Mouse (Mus musculus): Measurements from ENCODE around the gene Gng2. TPM values are rescaled to one million over a fixed set of nuclear protein-coding genes. Genes with fewer than 3 reads are reported as not detected.

Gng2 gene
- polyA plus RNA-seq, 1 experiment from 2014 or later = 393 TPM

DNA sequence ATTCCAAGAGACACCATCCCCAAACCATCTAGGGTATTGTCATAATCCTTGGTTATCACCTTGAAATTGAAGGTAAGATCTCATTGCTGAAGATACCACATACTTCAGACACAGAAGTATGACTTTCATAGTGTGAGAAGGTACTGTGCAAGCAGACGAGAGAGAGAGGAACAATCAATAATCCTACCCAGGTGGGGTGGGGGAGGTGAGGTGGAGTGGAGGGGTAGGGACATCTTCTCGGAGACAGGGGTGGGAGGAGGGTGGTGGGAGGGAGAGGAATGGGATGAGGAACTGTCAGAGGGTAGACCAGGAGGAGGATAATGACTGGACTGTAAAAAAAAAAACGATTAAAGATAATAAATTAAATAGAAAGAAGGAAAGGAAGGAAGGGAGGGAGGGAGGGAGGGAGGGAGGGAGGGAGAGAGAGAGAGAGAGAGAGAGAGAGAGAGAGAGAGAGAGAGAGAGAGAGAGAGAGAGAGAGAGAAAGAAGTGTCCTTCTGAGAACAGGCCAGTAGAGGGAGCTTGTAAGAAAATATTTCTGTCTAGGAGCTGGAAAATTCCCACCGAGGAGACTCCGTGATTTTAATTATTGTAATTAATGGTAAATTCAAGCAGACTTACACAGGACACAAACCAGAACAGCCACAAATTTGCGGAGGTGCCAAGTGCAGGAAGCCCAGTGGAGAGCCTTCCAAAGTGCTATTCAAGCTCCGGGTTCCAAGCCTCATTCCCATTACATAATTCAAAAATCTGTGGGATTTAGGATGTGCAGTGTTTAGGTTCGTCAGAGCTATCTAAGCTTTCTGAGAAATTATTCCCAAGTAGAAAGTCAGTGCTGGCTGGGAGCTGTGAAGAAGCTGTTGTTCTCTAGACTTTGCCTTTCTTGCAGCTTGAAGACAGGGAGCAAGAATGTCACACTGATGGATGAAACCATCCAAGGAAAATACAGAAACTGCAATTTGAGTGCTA is 118.3 kb downstream of the Gng2 start:
- no peaks in the 10 kb centered on the region for H3K36me3 ChIP-seq (replicated peaks; ENCODE audit: control insufficient read depth, insufficient read depth)
- H3K4me3 ChIP-seq (replicated peaks; ENCODE audit: low read length) = no peak overlapping the region
- 52% methylated on average over 8 of the region's 8 CpGs for WGBS
- H3K9me3 ChIP-seq (ENCODE audit: control insufficient read depth, low read length) = no peaks in the 10 kb centered on the region
- DNase-seq (ENCODE audit: low spot score) = peak; percentile 64
- no peak overlapping the region for H3K4me2 ChIP-seq (replicated peaks)
- no peaks in the 10 kb centered on the region for H3K27me3 ChIP-seq (ENCODE audit: control insufficient read depth, insufficient read depth, low read length)
- no peak for ATAC-seq (ENCODE audit: low FRiP score)
- no peaks in the 10 kb centered on the region for H3K4me1 ChIP-seq (replicated peaks; ENCODE audit: control insufficient read depth, insufficient read depth, low read length)
- no peak overlapping the region for H3K9ac ChIP-seq
- no peak overlapping the region for H3K27ac ChIP-seq

DNA sequence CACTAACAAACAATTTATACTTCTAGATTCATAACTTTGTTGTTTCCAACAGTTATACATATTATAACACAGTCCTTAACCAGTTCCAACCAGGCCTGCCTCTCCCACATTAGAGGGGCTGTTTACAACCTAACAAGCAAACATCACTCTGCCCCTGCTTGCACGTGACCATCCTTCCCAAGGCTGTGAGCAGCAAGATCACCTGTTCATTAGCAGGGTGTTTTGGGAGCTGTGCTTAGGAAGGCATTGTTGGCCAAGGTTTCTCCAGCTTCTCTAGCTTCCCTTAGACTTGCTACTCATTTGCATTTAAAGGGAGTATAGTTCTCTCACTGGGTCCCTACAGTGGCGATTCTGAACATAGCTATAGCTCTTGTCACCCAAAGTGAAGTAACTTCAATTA is 119.1 kb downstream of the Gng2 start:
- Histone ChIP-seq H3K4me2 (replicated peaks) (no peak overlapping the region), H3K36me3 (replicated peaks; ENCODE audit: control insufficient read depth, insufficient read depth) (no peaks in the 10 kb centered on the region), H3K27ac (no peak overlapping the region), H3K9me3 (ENCODE audit: control insufficient read depth, low read length) (no peaks in the 10 kb centered on the region), H3K9ac (no peak overlapping the region), H3K4me1 (replicated peaks; ENCODE audit: control insufficient read depth, insufficient read depth, low read length) (no peaks in the 10 kb centered on the region), H3K4me3 (replicated peaks; ENCODE audit: low read length) (no peak overlapping the region), H3K27me3 (ENCODE audit: control insufficient read depth, insufficient read depth, low read length) (no peaks in the 10 kb centered on the region)
- DNase-seq (ENCODE audit: low spot score) (no peak), ATAC-seq (ENCODE audit: low FRiP score) (no peak)
- WGBS = 84% methylated on average over 2 of the region's 2 CpGs

DNA sequence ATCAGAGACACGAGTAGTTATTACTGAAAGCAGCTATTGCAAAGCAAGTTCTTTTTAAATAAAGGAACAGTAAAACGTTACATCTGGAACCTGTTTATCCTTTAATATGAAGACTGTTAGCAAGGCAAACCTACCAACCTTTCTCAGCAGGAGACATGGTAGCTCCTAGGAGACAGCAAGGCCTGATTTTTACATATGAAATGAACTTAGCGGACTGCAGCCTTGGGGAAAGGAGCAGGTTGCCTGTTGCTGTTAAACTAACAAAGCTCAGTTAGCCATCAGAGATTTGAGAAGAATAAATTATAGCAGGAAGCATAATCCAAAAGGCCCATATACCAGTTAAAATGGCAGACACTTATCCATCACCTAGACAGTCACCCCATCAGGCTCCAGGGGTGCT is 124.0 kb downstream of the Gng2 start:
- Histone ChIP-seq H3K9me3 (ENCODE audit: control insufficient read depth, low read length) (no peaks in the 10 kb centered on the region), H3K4me1 (replicated peaks; ENCODE audit: control insufficient read depth, insufficient read depth, low read length) (no peaks in the 10 kb centered on the region), H3K9ac (no peak overlapping the region), H3K4me3 (replicated peaks; ENCODE audit: low read length) (no peak overlapping the region), H3K4me2 (replicated peaks) (no peak overlapping the region), H3K27me3 (ENCODE audit: control insufficient read depth, insufficient read depth, low read length) (no peaks in the 10 kb centered on the region), H3K27ac (no peak overlapping the region), H3K36me3 (replicated peaks; ENCODE audit: control insufficient read depth, insufficient read depth) (no peaks in the 10 kb centered on the region)
- no peak for DNase-seq (ENCODE audit: low spot score)
- no peak for ATAC-seq (ENCODE audit: low FRiP score)
- 42% methylated on average over 3 of the region's 3 CpGs for WGBS

- Histone ChIP-seq H3K4me3 (replicated peaks; ENCODE audit: low read length) (no peak overlapping the region; the same call in 1 of the 2 replicates), H3K36me3 (replicated peaks; ENCODE audit: control insufficient read depth, insufficient read depth) (no peaks in the 10 kb centered on the region), H3K27me3 (ENCODE audit: control insufficient read depth, insufficient read depth, low read length) (no peaks in the 10 kb centered on the region), H3K4me1 (replicated peaks; ENCODE audit: control insufficient read depth, insufficient read depth, low read length) (no peaks in the 10 kb centered on the region), H3K4me2 (replicated peaks) (peak overlapping the region; percentile 46), H3K27ac (no peak overlapping the region), H3K9ac (peak overlapping the region; percentile 44), H3K9me3 (ENCODE audit: control insufficient read depth, low read length) (no peaks in the 10 kb centered on the region)
- 25% methylated on average over 15 of the region's 15 CpGs for WGBS
- ATAC-seq (ENCODE audit: low FRiP score) (peak; percentile 83), DNase-seq (ENCODE audit: low spot score) (peak; percentile 83)
These were observed 137.7 kb downstream of the Gng2 start for GRCm38 (mm10) chr14:19839600-19840332.

- no peak overlapping the region for H3K4me3 ChIP-seq (replicated peaks; ENCODE audit: low read length)
- no peak overlapping the region for H3K27ac ChIP-seq
- WGBS = 90% methylated on average over 3 of the region's 3 CpGs
- DNase-seq (ENCODE audit: low spot score) = no peak
- no peak overlapping the region for H3K4me2 ChIP-seq (replicated peaks)
- H3K4me1 ChIP-seq (replicated peaks; ENCODE audit: control insufficient read depth, insufficient read depth, low read length) = no peaks in the 10 kb centered on the region
- H3K36me3 ChIP-seq (replicated peaks; ENCODE audit: control insufficient read depth, insufficient read depth) = no peaks in the 10 kb centered on the region
- H3K27me3 ChIP-seq (ENCODE audit: control insufficient read depth, insufficient read depth, low read length) = no peaks in the 10 kb centered on the region
- no peak for ATAC-seq (ENCODE audit: low FRiP score)
- H3K9ac ChIP-seq = no peak overlapping the region
- no peaks in the 10 kb centered on the region for H3K9me3 ChIP-seq (ENCODE audit: control insufficient read depth, low read length)
These were observed 141.1 kb downstream of the Gng2 start for GRCm38 (mm10) chr14:19836289-19836688.

DNA sequence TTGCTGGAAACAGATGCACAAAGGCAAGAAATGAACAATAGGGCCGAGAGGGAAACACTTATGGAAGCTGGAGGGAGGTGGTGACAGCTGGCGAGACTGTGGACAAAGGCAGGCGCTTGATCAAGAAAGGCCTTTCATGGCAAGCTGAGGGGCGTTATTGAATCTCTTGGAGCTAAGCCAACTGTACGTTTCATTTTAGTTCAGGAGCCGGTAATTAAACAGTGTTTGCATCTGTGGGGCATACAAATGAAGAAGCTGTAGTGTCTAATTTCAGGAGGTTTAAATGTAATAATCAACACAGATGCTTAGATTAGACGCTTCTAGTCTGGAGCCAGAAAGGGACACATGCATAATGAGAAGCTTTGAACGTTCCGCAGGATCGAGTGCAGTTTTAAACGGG is 151.9 kb downstream of the Gng2 start:
- Histone ChIP-seq H3K9me3 (ENCODE audit: control insufficient read depth, low read length) (no peaks in the 10 kb centered on the region), H3K27me3 (ENCODE audit: control insufficient read depth, insufficient read depth, low read length) (no peaks in the 10 kb centered on the region), H3K4me3 (replicated peaks; ENCODE audit: low read length) (no peak overlapping the region), H3K4me2 (replicated peaks) (peak overlapping the region; percentile 24; the same call in 1 of the 2 replicates), H3K27ac (peak overlapping the region; percentile 88), H3K9ac (peak overlapping the region; percentile 31; the same call in 1 of the 2 replicates), H3K4me1 (replicated peaks; ENCODE audit: control insufficient read depth, insufficient read depth, low read length) (peaks cover 25% of the 10 kb centered on the region), H3K36me3 (replicated peaks; ENCODE audit: control insufficient read depth, insufficient read depth) (peaks cover 14% of the 10 kb centered on the region)
- ATAC-seq (ENCODE audit: low FRiP score) (no peak), DNase-seq (ENCODE audit: low spot score) (peak; percentile 71)
- WGBS = 18% methylated on average over 11 of the region's 11 CpGs

- no peaks in the 10 kb centered on the region for H3K9me3 ChIP-seq (ENCODE audit: control insufficient read depth, low read length)
- no peaks in the 10 kb centered on the region for H3K27me3 ChIP-seq (ENCODE audit: control insufficient read depth, insufficient read depth, low read length)
- H3K4me2 ChIP-seq (replicated peaks) = peak within 1 kb of the TSS; percentile 89
- H3K36me3 ChIP-seq (replicated peaks; ENCODE audit: control insufficient read depth, insufficient read depth) = peaks cover 33% of the 10 kb centered on the region
- peak within 1 kb of the TSS; percentile 73 for H3K4me3 ChIP-seq (replicated peaks; ENCODE audit: low read length)
- DNase-seq (ENCODE audit: low spot score) (peak; percentile 96), ATAC-seq (ENCODE audit: low FRiP score) (peak; percentile 98)
- WGBS = under 1% methylated on average over 80 of the region's 80 CpGs
- peak within 1 kb of the TSS; percentile 88 for H3K27ac ChIP-seq
- H3K4me1 ChIP-seq (replicated peaks; ENCODE audit: control insufficient read depth, insufficient read depth, low read length) = peaks cover 29% of the 10 kb centered on the region
- H3K9ac ChIP-seq = peak within 1 kb of the TSS; percentile 86
These were observed 153.9 kb downstream of the Gng2 start, which contains the start of gene Rtraf for GRCm38 (mm10) chr14:19823321-19824142. Rtraf (minus strand) TSS chr14:19823824.

Measured in hindbrain, embryonic 14.5 days (tissue).